Mouse (Mus musculus): ENCODE results near the gene Prkar1a.

DNA sequence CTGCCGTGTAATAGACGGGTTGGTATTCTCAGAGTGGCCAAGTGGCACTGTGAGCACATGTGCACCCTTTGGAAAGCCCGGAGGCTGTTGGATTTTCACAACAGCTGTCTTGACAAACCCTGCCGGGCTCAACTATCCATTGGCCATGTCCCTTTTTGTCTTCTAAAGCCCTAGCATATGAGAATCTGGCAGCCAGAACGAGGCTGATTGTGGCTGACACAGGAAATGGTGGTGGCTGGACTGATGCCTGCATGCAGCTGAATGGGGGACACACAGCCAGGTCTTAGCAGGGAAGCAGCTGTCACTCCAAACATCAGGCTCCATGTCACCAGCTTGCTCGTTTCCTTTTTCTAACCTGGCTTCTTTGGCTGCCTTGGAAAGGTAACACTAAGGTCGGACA is 695 bp upstream of the Prkar1a start:
- TF ChIP-seq E2F4 (IDR thresholded peaks at IDR 0.05; ENCODE audit: insufficient read depth) (no peak), POLR2A (IDR thresholded peaks at IDR 0.05; ENCODE audit: insufficient read length, low read depth) (peak; percentile 23)
